Mouse (Mus musculus): ENCODE results near the gene Trim17.
A peak's percentile ranks its signal among the peaks of the same experiment; 100 is the strongest.

Gene Trim17

DNA sequence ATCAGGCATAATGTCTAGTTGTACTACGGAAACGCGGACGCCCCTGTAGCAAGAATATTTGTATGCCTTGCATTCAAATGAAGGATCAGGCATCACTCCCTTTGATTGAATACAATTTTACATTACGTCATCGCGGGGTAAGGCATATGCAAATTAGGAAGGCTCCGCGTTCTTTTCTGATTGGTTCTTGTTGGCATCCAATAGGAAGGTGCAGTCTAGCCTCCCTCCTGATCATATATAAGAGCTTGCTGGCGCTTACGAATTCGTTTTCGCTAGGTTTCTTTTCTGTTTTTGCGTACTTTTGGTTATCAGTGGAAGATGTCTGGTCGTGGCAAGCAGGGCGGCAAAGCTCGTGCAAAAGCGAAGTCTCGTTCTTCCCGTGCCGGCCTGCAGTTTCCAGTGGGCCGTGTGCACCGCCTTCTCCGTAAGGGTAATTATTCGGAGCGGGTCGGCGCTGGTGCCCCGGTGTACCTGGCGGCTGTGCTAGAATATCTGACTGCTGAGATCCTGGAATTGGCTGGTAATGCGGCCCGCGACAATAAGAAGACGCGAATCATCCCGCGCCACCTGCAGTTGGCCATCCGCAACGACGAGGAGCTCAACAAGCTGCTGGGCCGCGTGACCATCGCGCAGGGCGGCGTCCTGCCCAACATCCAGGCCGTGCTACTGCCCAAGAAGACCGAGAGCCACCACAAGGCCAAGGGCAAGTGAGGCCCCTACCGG lies at the start of gene Trim17, which contains the start of gene Hist3h2a:
Gene Trim17, plus strand, starts transcription at position 266 of the 723 bp plus-strand sequence.
Gene Hist3h2a, plus strand, starts transcription at position 266 of the 723 bp plus-strand sequence.
- DNase-seq = peak; percentile 88 to 94

DNA sequence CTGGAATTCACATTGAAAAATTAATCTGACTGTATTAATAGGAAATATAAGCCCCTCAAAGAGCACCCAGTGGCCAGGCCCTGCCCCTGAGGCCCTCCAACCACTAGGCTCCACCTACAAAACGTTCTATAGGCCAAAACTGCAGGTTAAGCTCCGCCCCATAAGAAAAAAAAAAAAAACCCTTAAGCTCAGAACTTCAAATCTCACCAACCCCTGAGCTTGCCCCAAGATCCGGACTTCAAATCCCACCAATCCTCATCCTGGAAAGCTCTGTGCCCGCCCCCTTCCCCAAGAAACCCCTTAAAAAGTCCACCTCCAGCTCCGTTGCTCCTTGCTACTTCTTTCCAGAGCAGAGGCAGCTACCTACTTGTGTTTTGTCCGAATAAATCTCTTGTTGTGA lies 49.6 kb upstream of the Trim17 start:
- DNase-seq = peak; percentile 43 to 60

DNA sequence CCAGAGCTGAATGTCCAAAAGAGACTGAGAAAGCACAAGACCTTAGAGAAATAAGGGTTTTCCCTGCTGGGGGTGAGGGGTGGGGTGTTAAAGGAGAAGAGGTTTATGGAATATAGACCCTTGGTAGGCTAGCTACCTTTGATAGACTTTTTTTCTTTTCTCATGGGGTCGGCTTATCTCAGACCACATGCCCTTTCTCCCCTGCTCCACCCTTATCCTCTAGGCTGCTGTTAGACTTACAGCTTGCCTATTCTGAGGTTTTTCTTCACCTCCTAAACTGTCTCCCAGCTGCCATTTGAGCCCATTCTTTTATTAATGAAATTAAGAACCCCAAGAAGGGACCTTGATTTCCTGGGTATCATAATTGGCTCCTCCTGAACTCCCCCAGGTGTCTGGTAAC lies 40.7 kb upstream of the Trim17 start:
- DNase-seq = no peak

DNA sequence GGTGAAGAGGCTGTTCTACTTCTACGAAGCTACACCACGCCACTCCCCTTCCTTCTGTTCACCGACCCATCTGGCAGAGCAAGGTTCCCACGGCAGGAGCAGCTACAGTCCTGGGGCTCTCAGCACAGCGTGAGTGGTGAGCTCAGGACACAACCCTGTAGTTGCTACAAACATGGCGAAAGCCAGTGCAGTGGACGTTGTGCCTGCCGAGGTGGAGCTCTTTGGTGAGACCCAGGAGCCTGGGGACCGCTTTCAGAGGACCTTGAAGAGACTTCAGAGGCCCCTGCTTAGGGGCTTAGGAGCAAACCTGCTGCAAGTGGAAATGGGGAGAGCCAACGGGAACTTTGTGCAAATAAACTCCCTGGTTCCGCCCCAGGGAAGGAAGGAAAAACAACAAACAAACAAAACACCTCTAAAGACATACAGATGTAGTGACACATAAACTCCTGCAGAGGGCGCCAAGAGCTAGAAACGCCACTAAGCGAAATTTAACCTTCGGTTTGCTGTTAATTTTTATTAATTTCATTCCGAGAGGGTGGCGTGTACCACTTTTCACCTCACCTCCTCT lies 39.9 kb upstream of the Trim17 start:
- DNase-seq = peak; percentile 49 to 59

DNA sequence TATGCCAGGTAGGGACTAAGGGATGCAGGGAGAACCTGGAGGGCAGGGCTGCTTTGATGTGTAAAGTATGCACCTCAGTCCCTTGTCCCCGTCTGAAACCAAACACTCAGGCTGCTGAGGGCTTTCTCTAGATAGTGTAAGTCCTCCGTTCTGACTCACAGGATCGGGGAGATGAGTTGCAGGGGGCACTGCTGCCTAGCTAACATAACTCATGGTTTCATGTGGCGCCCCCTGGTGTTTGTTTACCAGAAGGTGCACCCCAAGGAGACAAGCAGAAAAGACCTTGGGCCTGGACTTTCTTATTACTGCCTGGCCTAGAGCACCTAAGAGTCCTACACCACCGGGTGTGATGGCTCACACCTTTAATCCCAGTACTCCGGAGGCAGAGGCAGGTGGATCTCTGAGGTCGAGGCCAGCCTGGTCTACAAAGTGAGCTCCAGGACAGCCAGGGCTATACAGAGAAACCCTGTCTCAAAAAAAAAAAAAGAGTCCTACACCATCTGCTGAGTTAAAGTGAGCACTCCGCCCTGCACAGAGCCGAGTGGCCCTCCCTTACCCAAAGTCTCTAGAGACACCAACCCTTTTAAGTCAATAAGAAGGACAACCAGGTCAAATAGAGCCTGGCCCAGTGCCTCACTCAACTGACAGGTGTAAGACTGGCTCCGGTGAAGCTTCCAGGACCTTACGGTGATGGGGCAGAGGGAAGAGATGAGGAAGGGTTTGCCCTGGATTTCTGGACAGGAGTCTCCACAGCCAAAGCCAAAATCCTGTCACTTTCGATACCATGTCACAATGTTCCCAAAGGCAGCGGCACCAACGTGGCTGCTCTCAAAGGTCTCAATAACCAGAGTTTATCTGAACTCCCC lies 37.4 kb upstream of the Trim17 start:
- peak; percentile 52 to 69 for DNase-seq

DNA sequence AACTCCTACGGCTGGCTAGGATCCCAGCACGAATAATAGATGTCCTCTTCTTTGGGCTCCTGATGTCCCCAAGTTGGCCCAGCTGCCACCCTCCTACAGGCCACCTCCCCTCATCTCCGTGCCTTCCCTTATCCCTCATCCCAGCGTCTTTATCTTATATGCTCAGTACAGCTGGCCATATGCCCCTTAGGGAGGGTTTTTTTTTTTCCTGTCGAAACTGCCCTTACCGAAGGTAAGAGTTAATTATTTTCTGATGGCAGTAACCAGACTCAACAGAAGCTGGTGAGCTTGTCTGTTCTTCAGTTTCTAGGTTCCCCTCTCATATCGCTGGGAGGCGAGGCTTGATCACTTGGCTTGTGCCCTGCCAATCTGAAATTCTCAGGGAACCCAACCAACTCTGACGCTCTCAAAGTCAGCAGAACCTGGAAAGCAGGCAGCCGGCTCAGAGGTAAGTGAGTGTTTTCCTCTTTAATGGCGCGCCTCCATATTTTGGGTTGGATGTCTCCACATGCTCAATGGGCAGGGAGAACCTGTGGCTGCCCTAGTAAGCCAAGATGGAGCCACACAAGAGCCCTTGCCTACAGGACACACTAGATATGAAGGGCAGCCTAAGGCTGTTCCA lies 36.6 kb upstream of the Trim17 start, which contains the start of gene Btnl10:
Gene Btnl10, plus strand, starts transcription at position 164 of the 622 bp plus-strand sequence.
- DNase-seq = no peak

DNA sequence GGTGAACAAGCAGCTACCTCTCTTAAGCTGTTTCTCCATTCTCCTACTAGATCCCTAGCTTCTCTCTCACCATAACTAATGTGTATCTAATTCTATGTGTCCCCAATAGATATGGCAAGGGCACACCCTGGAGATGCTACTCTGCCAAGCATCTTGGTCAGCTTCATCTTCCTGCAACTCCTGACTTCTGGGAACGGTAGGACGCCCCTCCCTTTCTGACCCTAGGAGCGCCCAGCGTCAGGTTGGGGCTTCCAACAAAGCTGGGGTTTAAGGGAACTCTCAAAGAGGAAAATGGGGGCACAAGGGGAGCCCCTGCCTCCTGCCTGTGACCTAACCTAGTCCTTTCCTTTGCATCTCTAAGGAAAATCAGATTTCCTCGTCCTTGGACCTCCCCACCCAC lies 35.7 kb upstream of the Trim17 start:
- DNase-seq = no peak

DNA sequence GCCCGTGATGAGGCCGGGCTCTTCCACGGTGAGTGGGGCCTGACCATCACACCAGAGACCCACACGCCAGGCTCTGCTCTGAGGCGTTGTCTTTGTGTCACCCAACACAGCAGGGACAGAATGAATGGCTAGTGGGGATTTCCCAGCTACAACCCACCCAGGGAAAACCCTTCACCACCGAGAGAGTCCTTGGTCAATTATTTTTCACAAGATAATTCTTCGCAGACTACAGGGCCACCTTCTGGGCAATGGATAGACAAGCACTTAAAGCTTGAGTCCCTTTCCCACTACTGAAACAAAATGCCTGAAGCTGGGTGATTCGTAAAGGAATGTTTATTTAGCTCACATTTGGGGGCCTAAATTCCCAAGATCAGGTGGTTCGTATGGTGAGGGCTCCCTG lies 32.1 kb upstream of the Trim17 start:
- DNase-seq = no peak

DNA sequence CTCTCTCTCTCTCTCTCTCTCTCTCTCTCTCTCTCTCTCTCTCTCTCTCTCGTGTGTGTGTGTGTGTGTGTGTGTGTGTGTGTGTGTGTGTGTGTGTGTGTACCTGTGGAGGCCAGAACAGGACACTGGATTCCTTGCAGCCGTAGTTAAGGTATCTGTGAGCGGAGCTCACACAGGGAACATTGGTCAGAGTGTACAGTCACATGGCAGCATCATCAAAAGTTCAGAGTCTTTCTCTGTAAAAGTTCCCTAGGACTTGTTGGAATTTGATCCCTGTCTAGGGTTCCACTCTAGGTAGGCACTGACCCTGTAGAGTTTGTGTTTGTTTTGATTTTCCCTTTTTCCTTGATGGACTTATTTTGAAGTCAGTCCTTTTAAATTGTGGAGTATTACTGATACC lies 27.8 kb upstream of the Trim17 start:
- DNase-seq = no peak

DNA sequence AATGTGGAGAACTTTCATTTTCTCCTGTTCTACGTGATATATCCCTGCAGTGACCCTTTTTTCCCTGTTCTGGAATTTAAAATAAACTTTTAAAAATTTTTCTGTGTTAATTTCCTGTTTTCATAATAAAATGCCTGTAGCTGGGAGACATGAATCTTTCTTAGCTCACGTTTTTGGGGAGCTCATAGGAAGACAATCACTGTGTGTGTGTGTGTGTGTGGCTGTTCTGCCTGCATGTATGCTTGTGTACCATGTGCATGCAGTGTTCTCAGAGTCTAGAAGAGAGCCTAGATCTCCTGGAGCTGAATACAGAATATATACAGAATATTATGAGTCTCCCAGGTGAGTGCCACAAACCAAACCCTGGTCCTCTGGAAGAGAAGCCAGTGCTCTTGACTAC lies 27.4 kb upstream of the Trim17 start:
- no peak for DNase-seq

DNA sequence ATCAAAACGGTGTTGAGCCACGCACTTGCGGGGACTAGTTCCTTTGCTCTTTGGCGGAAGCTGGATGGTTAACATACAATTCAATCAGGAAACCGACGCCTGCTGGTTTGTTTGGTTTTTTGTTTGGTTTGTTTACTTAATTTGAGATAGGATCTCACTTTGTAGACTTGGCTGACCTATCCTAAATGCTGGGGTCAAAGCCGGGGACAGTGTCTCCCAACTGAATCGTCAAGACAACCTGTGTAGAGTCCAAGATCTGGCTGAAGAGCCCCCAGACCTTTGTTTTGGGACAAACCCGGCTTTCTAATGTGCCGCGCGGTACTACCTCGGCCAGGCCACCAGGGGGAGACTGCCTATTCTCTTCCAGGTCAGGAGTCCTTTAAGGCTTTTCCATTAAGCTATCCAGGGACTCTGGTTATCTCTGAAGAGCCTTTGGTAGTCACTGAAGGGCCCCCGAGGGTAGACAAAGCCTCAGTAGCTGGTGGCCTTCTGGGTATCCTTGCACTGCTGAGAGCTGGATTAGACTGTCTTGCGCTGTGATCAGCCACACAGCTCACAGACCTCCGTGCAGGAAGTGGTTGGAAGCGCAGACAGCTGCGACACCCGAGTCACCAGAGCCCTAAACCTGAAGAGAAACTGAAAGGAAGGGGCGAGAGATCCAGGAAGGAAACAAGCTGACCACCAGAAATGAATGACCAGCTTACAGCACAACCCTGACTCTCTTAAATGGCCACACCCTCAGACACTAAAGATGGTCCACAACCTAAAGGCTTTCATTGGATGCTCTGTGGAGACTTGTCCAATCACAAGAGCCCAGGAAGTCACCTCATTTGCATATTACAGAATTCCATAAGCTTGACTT lies 26.5 kb upstream of the Trim17 start:
- DNase-seq = peak; percentile 72 to 79

DNA sequence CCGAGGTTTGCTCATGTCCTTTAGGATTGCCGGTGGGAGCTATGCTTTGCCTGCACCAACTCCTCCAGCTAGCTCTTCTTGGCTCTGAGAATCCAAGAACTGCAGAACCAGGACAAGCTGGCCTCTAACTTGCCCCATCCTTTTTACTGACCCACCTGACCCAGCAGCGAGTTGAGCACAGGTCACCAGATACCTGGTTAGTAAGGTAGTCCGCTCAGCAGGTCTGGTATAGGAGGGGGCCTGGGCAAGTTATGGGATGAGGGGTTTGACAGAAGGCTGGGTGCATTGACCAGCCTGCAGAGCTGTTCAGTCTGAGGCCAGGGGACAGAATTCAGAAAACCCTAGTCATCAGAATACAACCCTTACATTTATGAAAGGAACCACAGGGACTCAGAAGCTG lies 25.4 kb upstream of the Trim17 start:
- no peak for DNase-seq

DNA sequence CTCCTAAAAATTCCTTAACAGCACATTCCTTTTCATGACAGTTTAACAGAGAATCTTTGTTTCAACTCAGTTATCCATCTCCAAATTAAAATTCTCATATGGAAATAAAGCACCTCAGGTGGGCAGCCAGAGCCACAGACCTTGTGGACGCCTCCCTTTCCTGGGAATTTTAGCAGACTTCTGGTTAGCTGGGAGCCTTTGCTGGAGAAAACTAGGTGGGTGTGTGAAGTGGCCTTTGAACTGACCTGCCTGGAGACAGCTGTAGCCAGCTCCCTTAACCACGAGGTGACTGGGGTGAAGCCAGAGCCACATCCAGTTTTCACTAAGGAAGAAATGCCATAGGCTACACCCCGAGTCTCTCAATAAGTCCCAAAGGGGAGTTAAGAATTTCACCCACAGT lies 24.8 kb upstream of the Trim17 start:
- DNase-seq = no peak

DNA sequence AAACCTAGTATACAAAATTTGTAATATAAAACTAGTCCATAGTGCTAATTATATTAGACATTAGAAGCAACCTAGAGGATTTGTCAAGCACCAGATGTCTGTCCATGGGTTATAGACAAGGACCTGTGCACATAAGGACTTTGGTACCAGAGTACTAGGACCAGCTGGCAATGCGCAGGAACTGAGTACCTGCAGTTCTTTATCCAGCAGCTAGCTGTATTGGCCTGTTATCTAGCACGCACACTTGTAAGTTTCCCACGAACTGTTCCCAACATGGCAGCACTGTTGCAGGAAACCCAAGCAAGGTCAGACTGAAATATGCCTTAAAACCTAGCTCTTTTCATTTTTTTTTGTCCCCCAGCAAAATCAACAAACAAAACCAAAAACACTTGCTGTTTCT lies 24.2 kb upstream of the Trim17 start:
- no peak for DNase-seq

DNA sequence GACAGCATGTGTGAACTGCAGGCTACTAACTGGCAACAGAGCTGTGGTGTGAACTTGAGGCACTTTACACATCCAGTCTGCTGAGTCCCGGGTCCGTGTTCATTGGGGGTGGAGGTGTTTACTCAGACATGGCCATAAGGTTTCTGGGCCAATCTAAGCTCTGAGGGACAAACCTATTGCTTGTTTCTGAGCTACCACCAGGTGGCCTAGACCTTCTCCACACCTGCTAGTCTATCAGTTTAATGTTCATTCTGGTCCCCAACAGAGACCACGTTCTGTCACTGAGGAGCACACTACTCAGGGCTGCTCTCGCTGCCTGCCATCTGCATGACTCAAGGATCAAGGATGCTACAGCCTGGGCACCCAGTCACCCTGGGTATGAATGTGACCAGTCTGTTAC lies 22.9 kb upstream of the Trim17 start:
- no peak for DNase-seq

DNA sequence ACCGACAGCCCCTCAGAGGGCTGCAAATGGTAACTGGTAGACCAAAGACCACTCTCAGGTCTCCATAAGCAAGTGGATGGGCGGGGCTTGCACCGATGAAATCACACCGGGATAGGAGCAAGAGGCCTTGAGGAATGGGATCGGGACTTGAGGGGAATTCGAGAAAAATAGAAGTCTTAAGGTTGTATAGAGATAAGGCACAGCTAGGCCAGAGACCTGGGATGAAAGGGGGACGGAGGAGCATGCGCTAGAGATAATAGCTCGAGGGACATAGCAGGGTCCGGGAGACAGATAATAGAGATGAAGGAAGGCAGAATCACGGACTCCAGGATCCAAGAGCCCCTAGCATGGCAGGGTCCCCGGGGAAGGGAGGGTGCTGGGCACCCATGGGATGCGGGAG lies 16.6 kb upstream of the Trim17 start:
- peak; percentile 37 to 47 for DNase-seq

DNA sequence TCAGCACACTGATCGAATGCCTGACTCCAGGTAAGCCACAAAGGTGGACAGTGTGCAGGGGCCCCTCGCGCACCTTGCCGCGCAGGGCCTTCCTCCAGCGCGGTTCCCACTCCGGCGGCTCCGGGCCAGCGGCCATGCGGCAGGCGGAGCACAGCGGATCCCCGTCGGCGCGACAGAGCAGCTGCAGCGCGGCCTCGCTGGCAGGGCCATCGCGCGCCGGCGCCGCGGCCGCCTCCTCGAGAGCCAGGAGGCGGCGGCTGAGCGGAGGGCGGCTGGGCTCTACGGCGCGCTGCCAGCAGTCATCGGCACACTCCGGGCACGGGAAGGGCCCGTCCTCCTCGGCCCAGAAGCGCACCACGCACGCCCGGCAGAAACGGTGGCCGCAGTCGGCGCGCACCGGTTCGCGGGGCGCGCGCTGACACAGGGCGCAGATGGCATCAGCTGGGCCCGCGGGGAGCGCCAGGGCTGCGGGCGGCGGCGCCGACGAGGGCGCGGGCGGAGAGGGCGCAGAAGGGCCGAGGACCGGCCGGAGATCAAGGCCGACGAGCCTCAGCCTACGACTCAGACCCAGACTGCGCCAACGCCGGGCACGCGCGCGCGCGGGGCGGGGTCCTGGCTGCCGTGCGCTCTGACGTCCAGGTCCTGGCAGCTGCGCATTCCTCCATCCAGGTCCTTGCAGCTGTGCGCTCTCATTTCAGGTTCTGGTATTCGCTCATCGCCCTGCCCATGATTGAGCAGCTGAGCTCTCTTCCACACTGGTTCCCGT lies 16.0 kb upstream of the Trim17 start, which contains the start of gene Rnf187:
Gene Rnf187, minus strand, starts transcription at position 595 of the 766 bp plus-strand sequence.
- DNase-seq = peak; percentile 93 to 96

DNA sequence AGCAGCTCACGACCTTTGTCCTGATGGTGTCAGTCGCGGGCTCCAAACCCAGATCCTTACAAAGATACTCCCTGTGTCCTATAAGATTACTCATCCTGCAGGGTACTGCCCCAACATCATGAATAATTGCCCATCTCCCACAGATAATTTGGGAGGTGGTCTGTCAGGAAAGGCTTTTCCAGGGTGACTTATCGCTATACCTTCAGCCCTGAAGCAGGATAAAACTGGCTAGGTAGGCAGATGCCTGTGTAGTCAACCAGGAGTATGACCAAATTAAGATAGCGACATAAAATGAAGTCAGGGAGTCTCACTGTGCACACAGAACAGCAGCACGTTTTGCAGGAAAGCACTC lies 15.4 kb upstream of the Trim17 start:
- DNase-seq = no peak

DNA sequence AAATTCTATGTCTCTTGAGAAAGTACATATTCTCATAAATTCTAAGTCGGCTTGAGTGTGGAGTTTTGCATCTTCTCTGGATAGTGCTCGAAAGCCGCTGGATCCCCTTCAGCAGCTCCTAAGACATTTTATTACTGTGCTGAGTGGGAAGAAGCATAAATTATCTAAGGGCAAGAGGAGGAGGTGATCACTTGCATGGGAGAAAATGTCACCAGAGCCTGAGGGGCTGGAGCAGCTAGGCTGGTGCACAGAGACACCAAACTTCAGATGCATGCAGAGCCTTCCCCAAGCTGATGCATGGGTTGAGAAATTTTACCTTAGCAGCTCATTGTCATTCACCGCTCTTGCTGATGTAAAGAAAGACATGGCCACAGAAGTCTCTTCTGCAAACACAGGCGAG lies 10.3 kb upstream of the Trim17 start:
- DNase-seq = no peak

DNA sequence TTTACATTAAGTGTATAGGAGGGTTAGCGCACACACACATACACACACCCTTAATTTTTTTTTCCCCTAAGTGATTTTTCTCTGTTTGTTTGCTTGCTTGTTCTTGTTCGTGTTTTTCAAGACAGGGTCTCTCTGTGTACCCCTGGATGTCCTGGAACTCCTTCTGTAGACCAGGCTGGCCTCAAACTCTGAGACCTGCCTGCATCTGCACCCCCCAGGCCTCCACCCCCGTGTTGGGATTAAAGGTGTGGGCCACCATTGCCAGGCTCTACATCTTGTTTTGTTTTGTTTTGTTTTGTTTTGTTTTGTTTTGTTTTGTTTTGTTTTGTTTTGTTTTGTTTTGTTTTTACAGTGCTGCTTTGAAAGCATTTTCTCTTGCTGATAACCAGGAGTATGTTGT lies 7.2 kb upstream of the Trim17 start:
- DNase-seq = no peak

DNA sequence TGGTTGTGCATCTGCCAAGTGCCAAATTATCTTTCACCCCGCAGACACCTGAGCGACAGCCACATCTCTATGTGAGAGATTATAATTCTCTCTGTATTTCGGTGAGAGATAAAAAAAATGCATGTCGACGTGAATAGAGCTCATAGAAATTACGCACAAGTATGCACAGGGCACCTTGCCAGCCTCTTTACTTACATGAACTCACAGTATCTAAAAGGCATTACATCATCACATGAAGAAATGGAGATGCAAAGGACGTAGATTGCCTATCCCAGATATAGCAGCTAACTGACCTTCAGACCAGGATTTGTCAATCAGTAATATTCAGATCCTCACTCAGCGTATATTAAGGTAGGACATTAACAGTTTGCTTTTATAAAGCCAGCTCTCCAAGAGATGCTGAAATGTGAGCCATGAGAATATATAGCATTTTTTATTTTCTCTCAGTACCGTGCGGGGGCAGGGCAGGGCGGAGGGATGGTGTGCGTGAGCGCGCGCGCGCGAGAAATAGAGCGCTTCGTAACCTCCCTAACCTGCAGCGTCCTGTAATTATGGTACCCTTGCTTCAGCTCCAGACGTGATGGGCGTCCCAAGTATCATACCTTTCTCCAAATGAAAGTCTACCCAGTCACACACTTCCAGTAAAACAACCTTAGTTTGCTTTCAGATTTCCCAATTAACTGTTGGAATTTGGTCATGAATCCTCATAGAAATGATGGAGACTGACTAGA lies 6.5 kb upstream of the Trim17 start:
- DNase-seq = peak; percentile 41 to 54
